Mouse (Mus musculus): ENCODE measurements around the gene Mief2.
A peak's percentile ranks its signal among the peaks of the same experiment; 100 is the strongest.

Gene Mief2

DNA sequence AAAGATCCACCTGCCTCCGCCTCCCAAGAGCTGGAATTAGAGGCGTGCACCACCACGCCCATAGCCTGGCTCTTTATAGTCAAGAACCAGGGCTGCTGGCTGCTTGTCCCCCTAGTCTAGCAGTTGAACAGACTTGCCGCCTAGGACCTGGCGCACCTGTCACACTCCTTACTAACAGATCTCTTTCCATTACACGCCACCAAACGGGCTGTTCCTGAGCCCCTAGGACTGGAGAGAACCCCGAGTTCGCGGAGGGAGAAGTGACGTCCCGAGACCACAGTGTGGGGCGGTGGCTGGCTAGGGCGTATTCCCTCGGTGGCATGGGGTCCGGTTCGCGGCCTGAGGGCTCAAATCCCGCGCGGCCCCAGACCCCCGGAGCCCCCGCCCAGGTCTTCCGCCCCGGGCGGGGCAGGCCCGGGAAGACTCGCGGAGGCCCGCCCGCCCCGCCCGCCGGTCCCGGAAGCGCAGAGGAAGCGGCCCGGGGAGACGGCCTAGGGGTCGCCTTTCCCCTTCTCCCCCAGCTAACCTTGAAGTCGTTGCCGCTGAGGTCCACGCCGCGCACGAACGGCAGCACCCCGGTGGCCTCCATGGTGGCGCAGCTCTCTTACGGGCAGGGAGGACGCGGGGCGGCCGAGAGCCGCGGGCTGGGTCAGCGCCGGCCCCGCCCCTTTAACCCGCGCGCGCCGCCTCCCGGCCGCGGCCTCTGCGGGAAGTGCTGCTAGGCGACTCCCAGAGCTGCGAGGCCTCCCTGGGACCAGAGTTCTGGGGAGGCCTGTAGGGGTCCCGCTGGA lies 1.4 kb upstream of the Mief2 start, which contains the start of gene Flii:
Gene Flii (minus strand): TSS at position 663 of the 791 bp plus-strand sequence.
- DNase-seq, result peak; percentile 72 to 87

- no peak for DNase-seq
Observed at GRCm38 (mm10) chr11:60727392-60728140, 632 bp upstream of the Mief2 start.

DNA sequence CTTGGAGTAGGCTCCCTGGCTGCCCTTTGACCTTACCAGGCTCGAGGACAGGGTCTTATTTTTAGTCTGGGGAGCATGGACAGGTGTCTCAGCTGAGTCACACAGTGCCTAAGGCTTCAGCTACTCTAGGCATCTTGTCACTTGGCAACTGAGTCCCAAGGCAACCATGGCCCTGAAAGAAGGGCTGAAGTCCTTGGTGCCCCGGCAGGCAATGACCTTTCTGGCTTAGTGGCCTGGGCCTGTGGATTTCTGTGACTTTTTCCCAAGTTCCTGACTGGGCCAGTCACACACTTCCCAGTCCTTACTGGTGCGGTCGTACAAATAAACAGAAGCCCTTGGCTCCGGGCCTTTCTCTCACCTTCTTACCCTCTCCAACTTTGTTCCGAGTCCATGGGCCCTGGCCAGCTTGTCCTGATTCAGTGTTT lies 1.0 kb downstream of the Mief2 start:
- no peak for DNase-seq

DNA sequence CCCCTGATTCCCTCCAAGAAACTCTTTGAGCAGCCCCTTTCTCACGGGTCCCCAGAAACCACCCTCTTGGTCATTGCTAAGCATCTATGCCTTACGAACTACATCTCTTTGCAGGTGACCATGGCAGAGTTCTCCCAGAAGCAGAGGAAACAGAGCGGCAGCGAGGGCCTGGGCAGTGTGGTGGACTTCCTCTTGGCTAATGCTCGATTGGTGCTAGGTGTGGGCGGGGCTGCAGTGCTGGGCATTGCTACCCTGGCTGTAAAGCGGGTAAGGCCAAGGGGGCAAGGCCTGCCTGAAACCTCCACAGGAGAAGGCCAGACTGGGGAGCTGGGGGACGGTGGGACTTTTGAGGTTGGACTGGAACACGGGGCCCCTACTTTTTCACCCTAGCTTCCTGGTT lies 2.0 kb downstream of the Mief2 start:
- no peak for DNase-seq

DNA sequence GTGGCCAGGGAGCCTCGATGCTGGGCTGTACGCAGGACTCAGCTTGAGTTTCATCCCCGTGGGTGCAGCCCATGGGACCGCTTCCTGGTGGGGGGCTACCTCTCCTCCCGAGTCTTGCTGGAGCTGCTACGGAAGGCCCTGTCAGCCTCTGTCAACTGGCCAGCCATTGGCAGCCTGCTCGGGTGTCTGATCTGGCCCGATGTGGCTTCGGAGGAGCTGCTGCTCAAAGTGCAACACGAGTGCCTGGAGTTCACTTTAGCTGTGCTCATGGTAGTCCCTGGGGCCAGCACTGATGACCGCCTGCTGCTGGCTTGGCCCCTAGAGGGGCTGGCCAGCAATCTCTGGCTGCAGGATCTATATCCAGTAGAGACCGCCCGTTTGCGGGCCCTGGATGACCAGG lies 3.1 kb downstream of the Mief2 start:
- no peak for DNase-seq

GRCm38 (mm10) chr11:60734206-60734605 lies 6.0 kb downstream of the Mief2 start:
- DNase-seq, result no peak

GRCm38 (mm10) chr11:60735191-60735590 lies 7.0 kb downstream of the Mief2 start:
- no peak for DNase-seq

- no peak for DNase-seq
Observed at GRCm38 (mm10) chr11:60736491-60736890, 8.3 kb downstream of the Mief2 start.

DNA sequence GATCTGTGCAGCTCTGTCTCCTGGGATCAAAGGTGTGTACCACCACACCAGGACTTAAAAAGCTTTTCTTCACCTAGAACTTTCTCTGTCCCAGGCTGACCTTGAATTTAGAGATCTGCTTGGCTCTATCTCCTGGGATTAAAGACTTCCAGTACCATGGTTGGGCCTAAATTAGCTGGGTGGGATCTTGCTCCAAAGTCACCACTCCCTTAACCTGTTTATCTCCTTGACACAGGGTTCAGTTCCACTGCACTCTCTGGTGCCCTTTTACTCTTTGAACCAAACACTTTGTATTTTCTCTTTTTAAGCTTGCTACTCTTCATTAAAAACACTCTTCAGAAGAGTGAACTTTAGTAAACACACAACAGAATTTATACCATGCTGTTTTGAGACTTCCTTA lies 9.3 kb downstream of the Mief2 start:
- no peak for DNase-seq

- no peak for DNase-seq
Observed at GRCm38 (mm10) chr11:60740321-60740720, 12.1 kb downstream of the Mief2 start.

GRCm38 (mm10) chr11:60755570-60755969 lies 27.4 kb downstream of the Mief2 start:
- no peak for DNase-seq

DNA sequence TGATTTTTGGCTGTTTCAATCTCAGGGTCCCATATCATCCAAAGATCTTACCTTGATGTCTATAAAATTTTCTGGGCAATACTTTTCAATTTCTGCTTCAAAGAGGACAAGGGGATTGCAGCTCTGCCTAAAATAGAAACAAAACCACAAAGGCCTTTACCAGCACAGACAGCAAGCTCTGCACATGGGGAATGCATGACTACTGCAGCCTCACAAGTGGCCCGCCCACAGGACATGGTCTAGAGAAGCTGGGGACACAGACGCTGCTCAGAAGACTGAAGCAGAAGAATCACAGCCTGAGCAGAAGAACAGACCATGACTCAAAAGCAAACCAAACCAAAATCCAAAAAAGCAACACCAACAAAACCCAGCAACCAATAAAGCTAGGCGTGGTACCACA lies 33.5 kb downstream of the Mief2 start:
- DNase-seq, result no peak

- DNase-seq, result no peak
Observed at GRCm38 (mm10) chr11:60766969-60767368, 38.8 kb downstream of the Mief2 start.

- no peak for DNase-seq
Observed at GRCm38 (mm10) chr11:60769322-60769721, 41.1 kb downstream of the Mief2 start.

- no peak for DNase-seq
Observed at GRCm38 (mm10) chr11:60770776-60771175, 42.6 kb downstream of the Mief2 start.

GRCm38 (mm10) chr11:60772161-60772560 lies 44.0 kb downstream of the Mief2 start:
- DNase-seq, result no peak

DNA sequence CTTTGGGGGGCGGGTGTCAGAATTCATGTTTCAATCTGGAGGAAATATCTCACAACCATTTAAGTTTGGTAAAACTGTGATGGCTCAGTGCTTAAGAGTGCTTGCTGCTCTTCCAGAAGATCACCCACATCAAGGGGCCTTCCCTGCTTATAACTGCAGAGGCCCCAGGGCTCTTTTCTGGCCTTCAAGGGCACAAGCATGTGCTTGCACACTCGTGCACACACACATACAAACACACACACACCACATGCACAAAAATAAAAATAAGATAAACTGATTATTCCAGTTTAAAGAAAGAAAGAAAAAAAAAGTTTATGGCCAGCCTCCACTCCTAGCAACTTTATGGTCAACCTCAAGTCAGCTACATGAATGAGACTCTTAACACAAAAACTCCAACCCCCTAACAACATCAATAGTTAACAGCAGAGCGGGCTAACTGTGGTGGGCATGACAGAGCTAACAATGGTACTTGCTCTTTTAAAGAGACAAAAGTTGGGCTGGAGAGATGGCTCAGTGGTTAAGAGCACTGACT lies 46.0 kb downstream of the Mief2 start:
- DNase-seq, result no peak

GRCm38 (mm10) chr11:60774841-60775240 lies 46.6 kb downstream of the Mief2 start:
- DNase-seq, result no peak

DNA sequence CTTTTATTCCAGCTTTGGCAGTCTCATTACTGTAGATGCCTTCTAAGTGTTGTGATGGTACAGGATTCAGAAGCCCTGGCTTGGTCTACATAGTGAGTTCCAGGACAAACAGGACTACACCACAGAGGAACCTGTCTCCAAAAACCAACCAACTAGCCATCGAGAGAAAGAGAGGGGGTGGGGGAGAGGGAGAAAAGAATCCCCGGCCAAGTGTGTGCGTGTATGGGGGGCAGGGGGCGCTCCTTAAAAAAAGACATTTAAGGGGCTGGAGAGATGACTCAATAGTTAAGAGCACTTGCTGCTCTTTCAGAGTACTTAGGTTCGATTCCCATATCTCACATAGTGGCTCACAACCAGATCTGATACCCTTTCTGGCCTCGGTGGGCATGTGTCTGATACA lies 47.4 kb downstream of the Mief2 start:
- no peak for DNase-seq

DNA sequence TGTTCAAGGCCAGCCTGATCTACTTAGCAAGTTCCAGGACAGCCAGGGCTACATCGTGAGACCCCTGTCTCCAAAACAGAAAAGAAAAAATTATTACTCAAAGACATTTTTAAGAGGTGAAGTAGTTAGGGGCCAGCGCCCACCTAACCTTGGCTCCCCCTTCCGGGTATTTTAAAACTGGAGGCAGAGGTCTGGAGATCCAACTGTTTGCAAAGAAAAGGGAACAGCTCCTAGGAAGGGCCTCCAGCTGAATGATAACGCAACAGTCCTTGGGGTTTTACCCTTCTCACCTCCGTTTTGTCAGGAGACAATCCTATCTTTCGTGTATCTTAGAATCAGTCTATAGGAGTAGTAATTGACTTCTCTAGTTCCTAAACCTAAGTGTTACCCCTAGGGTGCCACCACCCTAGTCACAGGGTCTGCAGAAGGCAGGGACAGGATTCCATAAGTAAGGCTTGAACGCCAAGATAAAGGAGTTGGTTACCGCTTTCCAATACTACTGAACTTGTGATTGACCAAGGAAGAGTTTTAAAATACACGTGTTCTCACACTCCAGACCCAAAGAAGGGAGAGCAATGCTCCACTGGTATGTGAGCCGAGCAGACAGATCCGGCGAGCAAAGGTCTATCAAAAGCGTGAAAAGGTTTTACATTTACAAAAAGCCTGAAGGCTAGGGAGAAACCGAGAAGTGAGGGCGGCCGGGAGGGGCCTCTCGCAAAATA lies 48.1 kb downstream of the Mief2 start:
- DNase-seq, result no peak

DNA sequence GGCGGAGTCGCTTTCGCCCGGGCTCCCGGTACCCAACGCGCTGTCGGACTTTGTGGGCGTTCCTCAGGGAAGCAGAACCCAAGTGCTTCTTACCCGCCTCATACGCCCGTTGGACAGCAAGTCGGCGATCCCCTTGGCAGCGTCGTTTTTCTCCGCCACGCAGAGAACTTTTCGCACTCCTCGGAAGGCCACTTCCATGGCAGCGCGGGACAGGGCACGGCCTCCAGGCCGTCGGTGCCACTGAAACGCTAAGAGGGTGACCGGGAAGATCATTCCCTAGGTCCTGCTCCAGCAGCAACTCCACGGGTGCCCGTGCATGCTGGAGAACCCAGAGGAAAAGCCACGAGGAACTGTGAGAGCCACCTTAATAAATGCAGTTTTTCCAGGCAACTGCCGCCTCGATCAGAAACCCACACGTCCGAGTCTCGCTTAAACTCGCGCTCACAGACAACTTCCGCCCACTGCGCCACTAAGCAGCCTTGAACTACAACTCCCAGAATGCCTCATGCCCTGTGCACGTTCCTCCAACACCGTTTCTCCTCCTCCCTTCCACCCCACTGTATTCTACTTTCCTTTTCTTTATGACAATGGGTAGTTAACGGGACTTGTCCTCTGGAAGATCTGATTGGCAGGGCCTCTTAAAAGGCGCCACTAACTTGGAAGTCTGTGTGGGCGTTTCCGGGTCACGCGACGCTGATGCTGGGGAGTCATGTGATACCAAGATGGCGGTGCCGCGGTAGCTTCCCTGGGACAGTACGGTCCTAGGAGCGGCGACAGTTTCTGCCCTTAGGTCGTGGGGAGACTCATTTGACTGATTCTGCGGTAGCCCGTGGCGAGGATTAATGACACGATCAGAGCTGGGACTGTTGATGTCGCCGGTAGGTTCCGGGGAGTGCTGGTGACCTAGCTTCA lies 48.9 kb downstream of the Mief2 start, which contains the start of the genes Top3a and Smcr8:
Gene Top3a (minus strand): TSS at position 537 of the 912 bp plus-strand sequence.
Gene Smcr8 (plus strand): TSS at position 696 of the 912 bp plus-strand sequence.
- DNase-seq, result peak; percentile 72 to 77

Measured in spleen, adult 18-20 months (tissue).